Mouse (Mus musculus) G1E (cell line): Measurements from ENCODE around the gene Tpcn2. TPM values are rescaled to one million over a fixed set of nuclear protein-coding genes. Genes with fewer than 3 reads are reported as not detected.

Experiments used
- ATAC-seq: 2 replicates; pipeline ENCODE4 v1.8.0; 2016; ENCODE audit warnings: mild to moderate bottlenecking; ENCODE audit not compliant: insufficient number of reproducible peaks, poor library complexity, low FRiP score, severe bottlenecking; ENCODE audit errors: extremely low read depth
- DNase-seq: peaks from one replicate; pipeline ENCODE4 v3.0.0; 2012; ENCODE audit warnings: low spot score
- H3K27me3 ChIP-seq: 2 replicates; pipeline ENCODE4 v1.6.1; 2012; ENCODE audit warnings: mild to moderate bottlenecking, low read length, inconsistent platforms; ENCODE audit not compliant: insufficient read depth
- H3K36me3 ChIP-seq: replicated peaks from 2 replicates; pipeline ENCODE3; 2012; ENCODE audit warnings: mild to moderate bottlenecking, inconsistent platforms
- H3K4me1 ChIP-seq: 2 replicates; pipeline ENCODE4 v1.6.1; 2012; ENCODE audit warnings: low read depth, low read length, inconsistent platforms, mixed read lengths; ENCODE audit not compliant: insufficient read depth
- H3K4me3 ChIP-seq: 2 replicates; pipeline ENCODE4 v1.5.1; 2012; ENCODE audit warnings: low read depth, mild to moderate bottlenecking, inconsistent platforms, low read length, moderate library complexity, mixed read lengths
- H3K9me3 ChIP-seq: replicated peaks from 2 replicates; pipeline ENCODE4 v1.6.1; 2012; ENCODE audit warnings: inconsistent platforms
- CTCF ChIP-seq: IDR thresholded peaks from 2 replicates; pipeline ENCODE4 v1.5.1; 2012; ENCODE audit warnings: low read depth, low read length, inconsistent platforms, mixed read lengths
- GATA1 ChIP-seq: IDR thresholded peaks from 2 replicates; pipeline ENCODE4 v1.6.1; 2012; ENCODE audit warnings: borderline replicate concordance, low read length, inconsistent platforms, mixed read lengths
- GATA2 ChIP-seq: IDR thresholded peaks from 2 replicates; pipeline ENCODE4 v1.6.1; 2012; ENCODE audit warnings: low read depth, low read length, inconsistent platforms, borderline replicate concordance
- POLR2AphosphoS5 ChIP-seq: IDR thresholded peaks from 2 replicates; pipeline ENCODE4 v1.6.1; 2012; ENCODE audit warnings: low read depth, low read length, inconsistent platforms; ENCODE audit not compliant: insufficient replicate concordance
- TAL1 ChIP-seq: conservative IDR thresholded peaks from 2 replicates; pipeline ENCODE4 v1.6.1; 2012; ENCODE audit warnings: low read depth, low read length, inconsistent platforms, mixed read lengths
- polyA plus RNA-seq: library from polyadenylated mRNA; stranded (reverse); fragments of >175 nt; gene quantifications from 2 replicates; pipeline ENCODE4 v1.2.3, GENCODE M21; 2012
- total RNA-seq, 2 experiments: library from RNA; stranded (forward) in 1 of 2; stranded (reverse) in 1 of 2; fragments of 200-1000 nt in 1 of 2; fragments of >200 nt in 1 of 2; fragmentation: Nextera tagmentation in 1 of 2; gene quantifications; 2 replicates each; pipeline ENCODE4 v1.2.3; 2014 to 2017

The Tpcn2 gene
- total and polyA plus RNA-seq, 3 experiments, result 2.4 to 6.9 (median 4.2) TPM

GRCm38 (mm10) chr7:145308061-145308675, 24.4 kb upstream of the Tpcn2 start:
- TF ChIP-seq POLR2AphosphoS5 (no peak), GATA2 (no peak), CTCF (no peak), GATA1 (no peak), TAL1 (no peak)
- Histone ChIP-seq H3K36me3 (no peaks in the 10 kb centered on the region), H3K4me3 (no peak overlapping the region), H3K27me3 (peaks cover 11% of the 10 kb centered on the region), H3K9me3 (no peaks in the 10 kb centered on the region), H3K4me1 (no peaks in the 10 kb centered on the region)
- ATAC-seq (no peak), DNase-seq (no peak)

DNA sequence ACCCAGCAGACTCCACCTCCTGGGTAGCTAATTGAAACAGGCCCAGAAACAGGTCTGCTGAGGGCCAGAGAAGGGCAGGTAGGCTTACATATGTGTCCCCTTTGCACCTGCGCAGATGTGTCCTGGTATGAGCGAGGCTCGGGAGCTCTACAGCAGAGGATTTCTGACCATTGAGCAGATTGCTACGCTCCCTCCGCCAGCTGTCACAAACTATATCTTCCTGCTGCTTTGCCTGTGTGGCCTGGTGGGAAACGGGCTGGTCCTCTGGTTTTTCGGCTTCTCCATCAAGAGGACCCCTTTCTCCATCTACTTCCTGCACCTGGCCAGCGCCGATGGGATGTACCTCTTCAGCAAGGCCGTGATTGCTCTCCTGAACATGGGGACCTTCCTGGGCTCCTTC, 23.8 kb upstream of the Tpcn2 start:
- peaks cover 15% of the 10 kb centered on the region for H3K27me3 ChIP-seq
- ATAC-seq, result no peak
- TF ChIP-seq CTCF (no peak), GATA1 (no peak), GATA2 (no peak), TAL1 (no peak), POLR2AphosphoS5 (no peak)

GRCm38 (mm10) chr7:145304153-145304552, 20.3 kb upstream of the Tpcn2 start:
- no peak for TF ChIP-seq CTCF
- Histone ChIP-seq H3K9me3 (no peaks in the 10 kb centered on the region), H3K4me1 (peaks cover 4% of the 10 kb centered on the region; the same call in 1 of the 2 replicates), H3K36me3 (no peaks in the 10 kb centered on the region), H3K4me3 (no peak overlapping the region), H3K27me3 (peaks cover 25% of the 10 kb centered on the region)
- DNase-seq (no peak), ATAC-seq (no peak)

More for the DNA sequence above, 23.8 kb upstream of the Tpcn2 start:
- Histone ChIP-seq H3K9me3 (no peaks in the 10 kb centered on the region), H3K4me3 (no peak overlapping the region), H3K4me1 (peaks cover under 1% of the 10 kb centered on the region; the same call in 1 of the 2 replicates), H3K36me3 (no peaks in the 10 kb centered on the region)
- DNase-seq, result no peak

- TF ChIP-seq CTCF, result no peak
- no peak for TF ChIP-seq TAL1
- no peak for TF ChIP-seq POLR2AphosphoS5
- TF ChIP-seq GATA1, result no peak
- TF ChIP-seq GATA2, result no peak
- no peak for DNase-seq
These were observed 18.9 kb upstream of the Tpcn2 start for GRCm38 (mm10) chr7:145302488-145303285.

GRCm38 (mm10) chr7:145301341-145302005, 17.7 kb upstream of the Tpcn2 start:
- H3K4me1 ChIP-seq, result peaks cover 4% of the 10 kb centered on the region; the same call in 1 of the 2 replicates
- H3K9me3 ChIP-seq, result no peaks in the 10 kb centered on the region
- peaks cover 20% of the 10 kb centered on the region for H3K27me3 ChIP-seq
- DNase-seq (no peak), ATAC-seq (no peak)
- no peaks in the 10 kb centered on the region for H3K36me3 ChIP-seq
- TF ChIP-seq TAL1, result no peak
- no peak for TF ChIP-seq GATA2
- TF ChIP-seq CTCF, result no peak
- TF ChIP-seq POLR2AphosphoS5, result no peak
- TF ChIP-seq GATA1, result no peak
- H3K4me3 ChIP-seq, result no peak overlapping the region

More at GRCm38 (mm10) chr7:145302488-145303285, 18.9 kb upstream of the Tpcn2 start:
- Histone ChIP-seq H3K4me3 (no peak overlapping the region), H3K27me3 (peaks cover 20% of the 10 kb centered on the region), H3K9me3 (no peaks in the 10 kb centered on the region), H3K36me3 (no peaks in the 10 kb centered on the region), H3K4me1 (peaks cover 4% of the 10 kb centered on the region; the same call in 1 of the 2 replicates)
- ATAC-seq, result no peak

GRCm38 (mm10) chr7:145301008-145301340, 17.2 kb upstream of the Tpcn2 start:
- H3K9me3 ChIP-seq, result no peaks in the 10 kb centered on the region
- TF ChIP-seq TAL1 (no peak), CTCF (no peak), GATA2 (no peak), POLR2AphosphoS5 (no peak), GATA1 (no peak)
- DNase-seq, result no peak
- peaks cover 20% of the 10 kb centered on the region for H3K27me3 ChIP-seq
- no peak for ATAC-seq
- no peak overlapping the region for H3K4me3 ChIP-seq
- H3K4me1 ChIP-seq, result peaks cover 4% of the 10 kb centered on the region; the same call in 1 of the 2 replicates
- no peaks in the 10 kb centered on the region for H3K36me3 ChIP-seq
